Mouse (Mus musculus) CD4-positive helper T cell, adult 2 months (primary cell): Measurements from ENCODE around the gene Gtf3a.
"Not testable (repeated sequence)": the region's sequence is repeated elsewhere in the genome, so short reads cannot be mapped to it uniquely, and the experiment has no call there.

Experiments used
- DNase-seq: peaks from one replicate; pipeline ENCODE4 v3.0.0-alpha.2; 2012; ENCODE audit warnings: low read depth, missing footprints, low spot score

Gtf3a gene

DNA sequence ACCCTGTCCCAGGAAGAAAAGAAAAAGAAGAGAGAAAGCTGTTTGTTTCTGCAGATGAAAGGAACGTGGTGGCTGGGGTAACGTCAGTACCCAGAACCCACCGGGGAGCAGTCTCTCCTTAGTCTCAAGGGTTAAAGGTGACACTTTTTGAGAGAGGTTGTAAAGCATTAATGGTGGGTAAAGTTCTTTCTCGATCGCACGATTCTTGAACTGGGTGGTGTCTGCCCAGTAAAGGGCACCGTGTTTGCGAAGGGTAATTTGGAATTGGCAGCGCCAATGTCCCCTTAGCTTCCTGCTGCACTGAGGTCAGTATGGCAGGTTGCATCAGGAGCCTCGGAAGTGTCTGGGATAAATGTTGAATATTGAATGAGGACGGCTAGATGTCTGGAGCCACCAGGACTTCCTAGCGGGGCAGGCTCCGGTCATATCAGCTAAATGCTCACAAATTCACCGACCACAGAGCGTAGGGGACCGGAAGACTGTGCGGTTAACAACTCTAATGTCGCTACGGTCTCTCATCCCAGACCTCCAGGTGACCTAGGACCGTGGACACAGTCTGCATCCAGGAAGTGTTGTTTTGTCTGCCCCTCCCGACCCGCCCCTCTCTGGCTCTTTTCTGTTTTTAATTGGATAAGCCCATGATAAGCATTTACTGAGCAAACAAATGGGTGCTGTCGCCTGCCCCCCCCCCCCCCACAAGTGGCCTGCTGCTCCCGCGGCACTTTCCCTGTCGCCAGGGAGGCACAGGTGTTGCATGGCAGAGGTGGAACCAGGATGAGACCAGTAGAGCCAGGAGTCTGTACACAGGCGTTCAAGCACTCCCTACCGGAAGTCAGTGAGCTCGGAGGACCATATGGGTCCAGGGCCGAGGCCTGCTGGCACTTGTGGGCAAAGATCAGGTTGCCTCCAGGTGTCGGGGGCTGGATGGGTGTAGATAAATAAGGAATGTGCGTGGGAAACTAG lies 10.6 kb upstream of the Gtf3a start:
- no peak for DNase-seq

DNA sequence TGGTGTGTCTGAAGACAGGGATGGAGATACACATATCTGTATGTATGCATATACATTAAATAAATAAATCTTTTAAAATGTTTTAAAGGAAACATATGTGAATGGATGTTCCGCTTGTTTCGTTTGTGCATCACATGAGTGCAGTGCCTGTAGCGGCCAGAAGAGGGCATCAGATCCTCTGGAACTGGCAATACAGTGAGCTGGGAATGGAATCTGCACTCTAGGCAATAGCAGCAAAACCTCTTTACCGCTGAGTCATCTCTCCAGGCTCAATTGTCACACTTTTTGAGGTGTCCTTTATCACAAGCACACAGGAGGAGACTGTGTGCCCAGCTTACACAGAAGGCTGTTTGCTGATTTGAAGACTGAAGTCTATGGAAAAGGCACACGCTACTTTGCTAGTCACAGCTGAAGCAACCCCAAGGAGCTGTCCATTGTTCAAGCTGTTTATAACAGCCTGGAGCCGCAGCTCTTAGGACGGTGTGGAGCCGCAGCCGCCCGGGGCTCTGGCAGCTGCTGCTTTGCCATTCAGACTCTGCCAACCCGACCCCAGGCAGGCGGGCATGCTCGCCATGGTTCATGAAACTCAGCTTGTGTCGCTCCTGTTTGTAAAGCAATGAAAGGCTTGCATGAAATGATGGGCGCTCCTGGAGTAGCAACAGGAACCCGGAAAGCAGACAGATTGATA lies 9.2 kb upstream of the Gtf3a start:
- no peak for DNase-seq

DNA sequence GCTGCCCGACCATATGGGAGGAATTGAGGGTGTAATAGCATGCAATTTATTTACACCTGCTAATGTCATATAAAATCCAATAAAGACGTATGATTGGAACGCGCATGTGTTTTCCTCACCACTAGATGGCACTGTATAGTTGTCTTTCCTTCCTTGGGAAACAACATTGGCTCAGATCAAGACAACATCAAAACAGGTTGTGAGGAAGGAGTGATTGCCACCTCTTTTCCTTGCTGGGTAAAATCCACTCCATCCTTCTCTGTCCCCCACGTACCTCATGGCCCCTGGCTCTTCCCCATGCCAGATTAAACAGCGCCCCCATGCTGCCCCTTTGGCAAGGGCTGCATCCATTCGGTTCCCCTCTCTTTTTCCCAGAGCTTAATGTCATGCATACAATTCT lies 8.2 kb upstream of the Gtf3a start:
- DNase-seq: peak; percentile 56

DNA sequence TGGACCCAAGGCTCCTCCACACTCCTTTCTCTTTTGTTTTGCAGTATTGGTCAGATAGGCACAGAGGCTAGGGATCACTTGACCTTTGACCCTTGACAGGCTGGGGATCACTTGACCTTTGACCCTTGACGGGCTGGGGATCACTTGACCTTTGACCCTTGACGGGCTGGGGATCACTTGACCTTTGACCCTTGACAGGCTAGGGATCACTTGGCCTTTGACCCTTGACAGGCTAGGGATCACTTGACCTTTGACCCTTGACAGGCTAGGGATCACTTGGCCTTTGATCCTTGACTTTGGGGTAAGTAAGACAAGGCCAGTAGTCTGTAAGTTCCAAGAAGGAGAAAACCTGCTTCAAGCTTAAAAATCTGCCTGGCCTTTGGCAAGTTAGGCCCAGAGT lies 6.5 kb upstream of the Gtf3a start:
- not testable (repeated sequence) for DNase-seq

DNA sequence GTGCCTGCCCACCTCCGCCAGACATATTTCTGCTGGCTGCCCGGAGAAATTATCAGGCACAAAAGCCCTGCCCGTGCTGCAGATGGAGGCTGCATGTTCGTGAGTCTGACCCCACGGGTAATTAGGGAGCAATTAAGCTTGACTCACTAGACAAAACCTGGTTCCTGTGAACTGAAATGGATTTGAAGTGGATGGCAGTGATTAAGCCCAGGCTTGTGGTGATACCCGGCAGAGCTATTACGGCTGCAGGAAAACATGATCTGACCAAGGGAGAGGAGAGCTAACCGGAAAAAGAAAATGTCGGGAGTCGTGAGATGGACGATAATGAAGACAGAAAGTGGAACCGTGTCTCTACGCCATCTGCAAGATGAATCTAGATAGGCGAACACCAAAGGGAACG lies 5.5 kb upstream of the Gtf3a start:
- no peak for DNase-seq

DNA sequence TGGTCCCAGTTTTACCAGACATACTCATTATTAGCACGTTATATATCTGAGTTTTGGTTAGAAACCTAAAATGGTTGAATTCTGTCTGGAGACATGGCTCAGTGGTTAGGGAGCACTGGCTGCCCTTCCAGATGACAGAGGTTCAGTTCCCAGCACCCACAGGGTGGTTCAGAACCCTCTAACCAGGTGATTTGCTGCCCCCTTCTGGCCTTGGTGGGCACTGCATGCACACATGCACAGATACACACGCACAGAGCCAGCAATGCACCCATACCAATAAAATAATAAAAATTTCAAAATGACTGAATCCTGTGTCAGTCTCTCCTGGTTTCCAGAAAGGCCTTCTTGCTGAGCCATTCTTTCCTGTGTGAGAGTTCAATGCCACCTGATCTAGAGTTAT lies 3.9 kb upstream of the Gtf3a start:
- no peak for DNase-seq

DNA sequence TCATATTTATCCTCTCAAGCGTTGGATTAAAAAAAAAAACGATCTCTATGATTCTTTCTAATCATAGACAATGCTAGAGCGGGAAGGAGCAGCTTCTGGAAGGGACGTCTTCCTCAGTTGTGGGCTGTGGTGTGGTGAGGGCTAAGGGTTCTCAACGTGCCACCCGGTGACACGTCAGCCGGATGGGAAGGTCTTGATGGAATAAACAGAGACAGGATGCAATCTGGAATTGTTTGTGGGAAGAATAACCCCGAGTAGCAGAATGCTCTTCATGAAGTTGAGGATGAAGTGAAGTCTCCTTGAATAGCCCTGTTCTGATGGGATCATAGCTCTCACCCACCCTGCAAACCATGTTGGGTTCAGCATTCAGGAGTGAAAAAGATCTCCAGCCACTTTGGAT lies 1.8 kb upstream of the Gtf3a start:
- DNase-seq: no peak

DNA sequence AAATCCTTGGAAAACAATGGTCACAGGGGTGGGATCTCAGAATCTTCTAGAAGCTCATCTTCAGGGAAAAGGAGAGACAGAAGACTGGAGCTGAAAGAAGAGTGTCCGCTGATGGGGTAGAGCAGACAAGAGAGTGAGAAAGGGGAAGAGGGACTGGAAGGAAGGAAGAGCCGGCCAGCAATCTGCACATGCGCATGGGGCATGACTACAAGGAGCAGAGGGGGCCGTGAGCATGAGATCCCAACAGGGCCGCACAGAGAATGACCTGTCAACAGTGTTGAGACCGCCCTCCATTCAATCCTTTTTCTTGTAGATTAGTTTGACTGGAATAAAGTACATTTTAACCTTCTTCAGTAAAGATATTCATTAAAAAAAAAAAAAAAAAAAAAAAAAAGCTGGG lies 960 bp upstream of the Gtf3a start:
- DNase-seq: no peak

DNA sequence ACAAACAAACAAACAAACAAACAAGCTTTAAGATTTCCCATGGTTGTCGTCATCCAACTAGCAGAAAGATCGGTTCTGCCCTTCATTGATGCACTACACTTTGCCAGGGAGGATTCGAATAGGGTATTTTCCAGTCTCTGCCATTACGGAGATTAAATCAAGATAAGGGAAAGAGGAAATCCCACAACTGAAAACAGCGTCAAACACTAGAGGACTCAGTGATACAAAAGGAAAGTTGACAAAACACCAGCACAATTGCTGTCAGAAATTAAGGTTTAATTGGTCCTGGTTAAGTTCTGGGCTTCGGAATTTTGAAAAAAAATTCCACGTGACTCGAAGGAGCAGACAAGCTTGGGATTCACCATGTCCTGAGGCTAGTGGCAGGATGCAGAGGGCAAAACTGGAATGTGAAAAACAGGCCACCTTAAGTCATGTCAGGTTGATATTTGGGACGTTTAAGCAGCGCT lies 383 bp upstream of the Gtf3a start:
- DNase-seq: peak; percentile 68

DNA sequence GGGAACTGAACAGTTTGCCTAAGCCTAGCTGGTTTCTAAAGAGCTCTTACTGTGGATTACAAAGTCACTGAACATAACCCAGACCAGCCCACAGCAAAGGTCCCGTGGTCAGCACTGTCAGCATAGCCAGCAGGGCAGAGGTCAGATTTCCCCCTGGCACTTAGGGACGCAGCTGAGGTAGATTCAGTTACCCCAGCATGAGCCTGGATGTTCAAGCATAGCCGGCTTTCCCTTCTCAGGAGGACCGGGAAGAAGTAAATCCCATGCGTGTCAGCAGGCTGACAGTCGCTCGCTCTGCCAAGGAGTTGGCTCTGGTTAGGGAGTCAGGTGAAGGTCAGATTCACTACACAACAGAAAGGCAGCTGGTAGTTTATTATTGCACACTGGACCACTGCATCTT lies 6.1 kb downstream of the Gtf3a start:
- no peak for DNase-seq

DNA sequence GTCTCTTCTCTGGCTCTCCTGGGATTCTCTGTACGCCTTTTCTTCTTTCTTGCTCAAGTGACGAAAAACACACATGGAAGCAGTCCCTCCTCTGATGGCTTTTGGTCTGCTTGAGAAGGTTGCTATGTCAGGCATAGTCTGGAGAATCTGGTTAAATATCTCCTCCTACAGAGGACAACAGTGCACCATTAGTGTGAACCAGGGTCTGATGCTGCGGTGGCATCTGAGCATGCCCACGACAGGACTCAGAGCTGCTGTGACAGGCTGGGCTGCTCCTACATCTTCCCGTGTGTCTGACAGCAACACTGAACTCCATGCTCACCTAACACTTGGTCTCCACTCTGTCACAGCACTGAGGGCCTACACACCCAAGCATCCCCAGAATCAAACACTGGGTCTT lies 7.2 kb downstream of the Gtf3a start:
- DNase-seq: no peak

DNA sequence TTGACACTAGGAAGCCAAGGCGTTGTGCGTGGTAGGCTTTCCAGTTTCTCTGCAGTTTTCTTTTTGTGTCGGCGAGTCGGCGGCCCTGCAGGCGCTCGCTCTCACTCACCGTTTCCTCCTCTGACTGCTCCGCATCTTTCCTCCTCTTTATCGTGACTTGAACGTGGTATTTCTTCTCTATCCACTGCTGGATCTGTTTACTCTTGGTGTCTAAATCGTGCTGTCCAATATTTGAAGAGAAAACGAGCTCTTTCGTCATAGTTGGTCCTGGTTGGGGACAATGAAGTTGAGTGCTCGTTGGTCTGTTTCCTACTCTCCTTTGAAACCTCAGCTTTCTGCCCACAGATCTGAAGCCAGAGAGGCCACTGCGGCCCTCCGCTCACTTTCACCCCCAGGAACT lies 8.2 kb downstream of the Gtf3a start:
- no peak for DNase-seq

DNA sequence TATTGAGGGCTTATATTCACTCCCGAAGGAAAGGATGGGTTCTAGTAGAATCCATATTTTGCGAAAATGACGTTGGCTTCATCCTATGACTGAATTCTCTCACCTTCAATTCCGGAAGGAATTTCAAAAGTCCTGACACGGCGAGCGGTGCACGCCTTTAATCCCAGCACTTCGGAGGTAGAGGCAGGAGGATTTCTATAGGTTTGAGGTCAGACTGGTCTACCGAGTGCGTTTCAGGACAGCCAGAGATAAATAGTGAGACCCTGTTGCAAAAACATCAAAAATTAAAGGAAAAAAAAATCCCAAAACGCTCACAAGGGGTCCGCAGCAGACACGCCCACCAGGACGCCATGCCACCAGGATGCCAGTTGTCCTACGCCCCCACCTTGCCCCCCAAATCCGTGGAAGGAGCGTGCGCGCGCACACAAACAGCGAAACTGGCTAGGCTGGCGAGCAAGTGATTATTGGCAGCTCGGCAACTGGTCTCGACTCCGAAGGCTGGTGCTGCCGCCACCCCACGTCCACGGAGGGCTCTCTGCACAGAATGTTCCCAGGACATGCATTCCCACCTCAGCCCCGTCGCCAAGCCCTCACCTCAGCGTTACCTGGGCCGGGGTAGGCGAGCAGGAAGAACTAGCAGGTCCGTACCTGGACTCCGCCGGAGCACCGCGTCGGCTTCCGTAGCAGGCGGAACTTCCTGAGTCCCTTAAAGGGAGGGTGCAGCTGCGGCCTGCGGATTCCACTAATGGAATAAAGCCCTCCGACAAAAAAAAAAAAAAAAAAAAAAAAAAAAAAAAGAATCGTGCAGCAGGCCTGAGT lies 14.9 kb downstream of the Gtf3a start, which contains the start of gene Mtif3:
TSS of gene Mtif3 (minus strand) at position 683 of the 819 bp plus-strand sequence.
- peak; percentile 91 for DNase-seq

DNA sequence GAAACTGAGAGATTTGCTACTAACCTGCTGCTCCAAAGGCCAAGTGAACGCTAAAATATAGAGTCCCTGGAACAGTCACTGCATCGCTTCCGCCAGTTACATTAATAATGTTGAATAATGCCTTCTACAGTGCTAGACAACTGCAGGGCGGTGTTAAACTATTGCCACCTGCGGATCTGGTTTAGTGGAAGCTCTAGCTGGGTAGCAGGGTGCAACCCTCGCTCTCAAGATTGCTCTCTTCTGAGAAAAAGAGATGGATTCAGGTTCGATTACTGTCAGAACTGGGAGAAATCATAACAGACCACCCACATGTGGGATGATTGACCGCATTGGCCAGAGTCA lies 15.5 kb downstream of the Gtf3a start:
- no peak for DNase-seq

DNA sequence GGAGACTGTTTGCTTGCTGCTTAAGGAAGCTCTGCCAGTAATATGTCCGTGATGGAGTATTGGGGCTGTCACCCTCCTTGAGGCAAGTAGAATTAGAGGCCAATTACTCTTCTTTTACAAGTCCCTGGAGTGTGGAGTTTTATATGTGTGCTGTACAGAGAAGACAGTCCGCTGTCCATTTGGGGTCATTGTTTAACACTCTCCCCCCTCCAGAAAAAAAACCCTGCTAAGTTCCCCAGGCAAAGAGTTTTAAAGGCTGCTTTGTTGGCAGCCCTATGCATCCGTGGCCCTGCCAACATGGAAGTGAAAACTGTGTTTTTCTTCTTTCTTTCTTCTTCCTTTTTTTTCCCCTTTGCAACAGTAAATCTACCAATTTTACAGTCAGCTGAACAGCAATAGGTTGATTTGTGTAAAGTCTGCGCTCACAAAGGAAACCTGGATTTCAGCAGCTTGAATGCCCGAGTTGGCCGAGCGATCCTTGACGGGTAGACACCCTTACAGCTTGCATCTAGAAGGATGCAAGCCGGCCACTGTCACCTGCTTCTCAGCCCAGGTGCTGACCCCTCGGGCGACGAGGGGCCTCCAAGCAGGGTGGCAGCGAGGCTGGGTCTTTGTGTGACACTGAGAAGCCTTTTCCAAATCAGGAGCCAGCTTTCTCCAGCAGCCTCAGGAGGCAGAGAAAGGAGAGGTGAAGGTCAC lies 20.4 kb downstream of the Gtf3a start:
- no peak for DNase-seq

DNA sequence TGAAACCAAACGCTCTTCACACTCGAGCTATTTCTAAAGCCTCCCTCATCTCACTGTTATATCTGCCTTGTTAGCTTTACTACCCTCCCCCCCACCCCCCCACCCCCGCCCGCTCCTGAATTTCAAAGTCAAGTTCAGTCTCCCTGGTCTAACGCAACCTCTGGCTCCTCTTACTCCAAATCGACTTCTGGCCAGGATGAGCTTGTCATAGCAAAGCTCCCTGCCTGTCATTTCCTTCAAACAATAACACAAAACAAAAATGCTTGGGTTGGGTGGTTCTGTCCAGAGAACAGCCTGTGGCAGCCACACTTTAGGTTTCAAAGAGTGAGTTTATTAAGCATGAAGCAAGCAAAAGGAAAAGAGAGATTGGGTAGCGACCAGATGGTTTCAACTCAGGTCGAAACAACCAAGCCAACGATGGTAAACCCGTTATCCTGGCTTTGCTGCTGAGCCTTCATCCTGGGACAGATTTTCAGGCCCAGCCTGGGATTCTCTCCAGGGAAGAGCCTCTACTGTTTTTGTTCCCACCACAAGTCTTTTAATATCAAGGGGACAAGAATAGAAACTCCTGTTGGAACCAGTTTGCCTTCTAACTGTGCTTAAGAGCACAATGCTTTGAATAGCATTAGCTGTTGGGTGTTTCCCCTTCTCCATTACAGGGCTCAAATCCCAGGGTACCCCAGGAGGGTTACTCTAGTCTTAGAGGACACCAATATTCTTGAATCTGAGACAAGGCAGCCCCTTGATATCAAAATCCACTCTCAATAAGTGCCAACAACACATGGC lies 23.5 kb downstream of the Gtf3a start:
- DNase-seq: no peak

DNA sequence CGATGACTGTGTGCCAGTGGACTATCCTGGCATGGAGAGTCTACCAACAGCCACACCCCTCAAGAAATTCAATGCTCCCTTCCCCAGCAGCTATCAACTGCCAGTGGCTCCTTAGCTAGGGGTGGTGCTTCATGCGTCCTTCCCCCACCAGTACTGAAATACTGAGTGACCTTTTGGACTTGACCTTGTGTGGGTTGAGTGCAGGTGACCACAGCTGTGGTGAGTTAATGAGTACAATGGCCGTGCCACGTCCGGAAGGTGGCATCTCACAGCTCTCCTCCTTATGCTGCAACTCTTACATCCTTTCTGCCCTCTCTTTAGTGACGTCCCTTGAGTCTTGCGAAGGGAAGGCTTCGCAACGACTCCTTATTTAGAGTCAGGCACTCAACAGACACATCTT lies 24.9 kb downstream of the Gtf3a start:
- DNase-seq: no peak

DNA sequence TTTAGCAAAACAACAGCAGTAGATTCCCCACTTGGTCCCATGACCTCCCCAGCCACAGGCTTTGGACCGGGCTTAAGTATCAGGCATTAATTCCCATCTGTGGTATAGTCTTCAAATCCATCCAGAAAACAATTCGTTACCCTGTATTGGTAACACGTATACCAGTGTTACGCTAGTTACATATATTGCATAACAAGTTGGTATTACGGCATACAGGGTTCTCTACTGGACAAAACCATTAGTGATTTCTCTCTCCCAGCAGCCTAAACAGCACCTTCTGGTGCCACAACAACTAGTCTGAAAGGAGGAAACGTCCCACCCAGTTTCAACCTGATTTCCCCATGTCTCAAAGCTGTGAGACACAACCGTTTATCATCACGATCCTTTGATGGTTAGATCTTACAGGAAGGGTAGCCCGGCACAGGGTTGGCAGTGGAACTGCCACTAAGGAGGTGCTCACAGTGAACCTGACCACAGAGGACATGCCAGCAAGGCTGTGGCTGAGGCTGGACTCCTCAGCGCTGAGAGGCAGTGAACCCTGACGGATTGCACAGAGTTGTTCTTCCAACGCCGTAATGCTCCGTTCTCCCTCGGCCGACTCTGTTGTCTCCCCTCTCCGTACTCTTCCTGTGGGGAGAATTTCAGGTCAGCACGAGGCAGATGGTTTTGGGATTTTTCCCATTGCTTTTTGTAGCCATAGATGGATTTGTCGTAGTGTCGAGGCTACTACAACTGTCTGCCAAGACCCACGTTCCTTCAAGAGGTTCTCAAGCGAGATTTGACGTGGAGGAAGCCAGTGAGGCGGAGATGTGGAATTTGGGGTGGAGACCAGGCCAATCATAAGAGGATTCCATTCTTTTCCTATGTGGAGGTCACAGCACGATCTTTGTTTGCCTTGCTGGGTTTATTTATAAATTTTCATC lies 25.7 kb downstream of the Gtf3a start:
- DNase-seq: peak; percentile 62

DNA sequence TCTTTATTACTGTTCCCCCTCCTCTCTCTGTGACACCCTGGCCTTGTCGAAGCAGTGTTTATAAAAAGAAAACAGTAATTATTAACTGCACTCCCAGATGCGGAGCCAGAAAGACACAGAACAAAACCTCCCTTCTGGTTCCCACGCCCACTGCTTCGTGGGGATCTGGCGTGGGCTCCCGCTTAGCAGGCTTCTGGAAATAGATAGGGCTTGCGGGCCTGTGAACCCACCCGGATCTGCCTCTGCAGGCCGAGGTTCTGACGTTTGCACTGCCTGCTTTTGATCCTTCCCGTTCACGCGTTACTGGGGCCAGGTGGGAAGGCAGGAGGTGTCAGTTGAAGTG lies 26.3 kb downstream of the Gtf3a start:
- DNase-seq: no peak

DNA sequence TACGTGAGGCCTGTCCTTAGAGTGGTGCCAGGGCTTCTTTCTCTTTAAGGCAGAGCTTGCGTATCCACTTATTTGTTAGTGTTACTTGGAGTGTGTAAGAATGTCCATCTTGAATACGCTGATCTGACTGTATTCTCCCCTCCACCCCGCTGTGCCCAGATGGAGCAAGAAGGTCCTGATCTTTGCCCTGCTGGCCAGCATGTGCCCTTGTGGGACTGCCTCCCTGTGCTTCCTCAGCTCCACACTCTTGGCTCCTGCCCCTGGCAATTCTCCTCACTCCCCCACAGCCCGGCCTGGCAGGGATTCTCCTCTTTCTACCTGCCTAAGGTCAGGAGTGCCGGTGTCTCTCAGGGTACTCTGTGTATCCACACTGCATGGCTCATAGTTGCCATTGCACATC lies 32.9 kb downstream of the Gtf3a start:
- no peak for DNase-seq
